Mouse (Mus musculus) mature B cell (primary cell): ENCODE results near the gene Fmnl2.

Experiments used
- in situ Hi-C: fragments of 300-500 bp; cut with MboI; formaldehyde crosslinking; loops from 2 replicates; pipeline ENCODE4 v1.14.3; 2019

Gene Fmnl2

DNA sequence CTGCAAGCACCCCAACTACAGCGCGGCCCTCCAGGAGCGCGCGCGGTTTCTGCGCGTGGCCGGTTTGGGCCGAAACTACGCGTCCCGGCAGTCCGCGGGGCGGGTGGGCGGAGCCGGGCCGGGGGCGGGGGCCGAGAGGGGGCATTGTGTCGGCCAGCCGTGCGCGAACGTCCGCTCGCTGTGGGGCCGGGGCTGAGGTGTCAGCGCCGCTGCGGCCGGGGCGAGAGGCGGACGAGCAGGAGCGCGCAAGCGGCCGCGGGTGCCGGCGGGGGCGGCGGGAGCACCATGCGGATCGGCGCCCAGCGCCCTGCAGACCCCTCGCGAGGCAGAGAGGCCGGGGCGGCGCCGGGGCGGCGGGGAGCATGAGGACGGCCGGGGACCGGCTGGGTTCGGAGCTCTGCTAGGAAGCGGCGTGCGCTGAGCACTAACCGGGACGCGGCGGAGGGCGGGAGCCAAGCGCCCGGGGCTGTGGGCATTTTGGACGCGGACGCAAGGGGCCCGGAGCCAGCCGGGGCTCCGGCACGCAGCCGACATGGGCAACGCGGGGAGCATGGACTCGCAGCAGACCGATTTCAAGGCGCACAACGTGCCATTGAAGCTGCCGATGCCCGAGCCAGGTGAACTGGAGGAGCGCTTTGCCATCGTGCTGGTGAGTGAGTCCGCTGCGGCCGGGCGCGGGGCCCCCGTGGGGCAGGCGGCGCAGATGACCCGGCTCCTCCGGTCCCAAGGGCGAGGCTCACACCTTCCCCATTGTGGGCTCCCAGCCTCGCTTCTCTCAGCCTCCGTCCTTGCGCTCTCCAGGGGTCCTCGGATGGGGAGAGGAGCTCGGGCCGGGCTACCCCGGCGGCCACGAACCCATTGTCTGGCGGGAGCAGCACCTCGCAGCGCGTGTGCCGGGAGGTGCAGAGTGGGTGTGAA is at the start of gene Fmnl2:
TSS of gene Fmnl2 (plus strand) at position 250 of the 918 bp plus-strand sequence.
- in situ Hi-C loops, result no loop called here

DNA sequence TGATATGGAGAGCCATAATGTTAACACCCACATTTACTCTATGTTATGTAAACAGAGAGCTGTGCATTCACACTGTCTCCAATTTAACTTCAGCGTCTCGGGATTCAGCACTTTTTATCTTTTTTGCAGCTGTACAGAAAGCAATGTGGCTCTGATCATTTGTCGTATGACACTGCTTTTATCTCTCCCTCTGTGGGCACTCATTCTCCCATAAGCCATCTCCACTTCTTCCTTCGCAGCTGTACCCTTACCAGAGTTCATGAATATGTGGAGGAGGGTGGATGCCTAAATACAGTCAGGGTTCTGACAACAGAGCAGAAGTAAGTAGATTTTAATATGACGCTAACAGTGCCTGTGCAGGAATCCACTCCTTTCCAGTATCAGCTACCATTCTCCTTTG is 47.7 kb upstream of the Fmnl2 start:
- in situ Hi-C loops, result no loop called here

DNA sequence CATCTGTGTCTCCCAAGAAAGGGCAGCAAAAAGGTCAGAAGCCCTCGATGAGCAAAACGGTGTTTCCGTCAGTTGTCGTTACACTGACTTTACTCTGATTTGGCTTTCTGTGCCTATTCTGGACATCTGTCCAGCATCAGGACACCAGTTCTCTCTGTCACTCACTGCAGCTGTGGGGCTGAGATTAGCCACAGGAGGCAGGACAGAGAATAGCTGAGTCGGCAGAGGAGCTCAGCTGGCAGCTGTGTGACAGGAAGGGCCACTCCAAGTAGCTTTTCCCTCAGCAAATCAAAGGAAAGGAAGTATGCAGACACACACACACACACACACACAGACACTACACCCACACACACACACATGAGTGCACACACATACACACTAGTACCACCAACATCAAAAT is 46.0 kb upstream of the Fmnl2 start:
- in situ Hi-C loops, result no loop called here

DNA sequence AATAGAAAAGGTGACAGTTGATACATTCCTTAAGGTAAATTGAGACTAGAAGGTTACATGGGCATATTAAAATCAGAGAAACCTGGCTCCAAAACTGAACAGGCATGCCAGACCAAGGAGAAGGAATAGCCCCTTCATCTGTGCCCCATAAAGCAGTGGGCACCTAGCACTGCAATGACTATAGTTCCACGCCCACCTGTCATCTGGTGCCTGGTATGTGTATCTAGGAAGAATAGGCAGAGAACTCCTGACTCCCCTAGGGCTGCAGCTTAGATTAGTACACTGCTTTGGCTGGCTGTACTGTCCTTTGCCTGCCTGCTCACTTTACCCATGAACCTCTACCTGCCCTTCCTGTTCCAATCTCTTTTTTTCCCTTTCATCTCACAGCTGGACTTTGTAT is 40.3 kb upstream of the Fmnl2 start:
- in situ Hi-C loops, result no loop called here

DNA sequence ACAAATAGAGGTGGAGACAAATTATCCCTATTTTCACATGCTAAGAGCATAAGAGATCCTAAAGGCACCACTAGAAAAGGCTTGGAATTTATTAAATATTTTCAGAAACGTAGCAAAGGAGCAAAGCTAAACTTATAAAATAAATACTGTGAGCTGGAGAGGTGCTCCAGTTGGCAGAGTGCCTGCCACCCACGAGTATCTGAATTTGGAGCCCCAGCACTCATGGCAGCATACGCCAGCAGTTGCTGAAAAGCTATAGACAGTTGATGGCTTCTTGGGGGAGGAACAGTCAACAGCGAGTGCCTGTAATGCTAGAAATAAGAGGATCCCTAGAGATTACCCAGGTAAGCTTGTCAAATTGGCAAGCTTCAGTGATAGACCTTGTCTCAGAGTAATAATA is 38.7 kb upstream of the Fmnl2 start:
- in situ Hi-C loops, result no loop called here

DNA sequence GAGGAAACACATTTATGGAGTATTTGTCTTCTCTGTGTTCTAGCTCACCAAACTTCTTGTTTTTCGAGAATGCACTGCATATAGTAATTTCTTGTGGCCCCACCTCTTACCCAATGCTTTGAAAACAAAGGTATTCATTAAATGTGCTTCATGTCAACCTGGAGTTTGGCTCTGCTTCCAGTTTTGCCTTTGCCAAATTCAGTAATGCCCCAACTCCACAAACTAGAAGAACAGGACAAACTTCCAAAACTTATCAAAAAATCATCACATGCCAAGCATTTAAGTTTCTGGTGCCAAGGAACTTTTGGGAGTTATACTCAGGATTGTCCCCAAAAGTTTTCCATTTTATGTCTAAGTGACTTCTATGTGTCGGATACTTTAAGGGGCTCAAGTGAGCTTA is 35.4 kb upstream of the Fmnl2 start:
- in situ Hi-C loops, result no loop called here

DNA sequence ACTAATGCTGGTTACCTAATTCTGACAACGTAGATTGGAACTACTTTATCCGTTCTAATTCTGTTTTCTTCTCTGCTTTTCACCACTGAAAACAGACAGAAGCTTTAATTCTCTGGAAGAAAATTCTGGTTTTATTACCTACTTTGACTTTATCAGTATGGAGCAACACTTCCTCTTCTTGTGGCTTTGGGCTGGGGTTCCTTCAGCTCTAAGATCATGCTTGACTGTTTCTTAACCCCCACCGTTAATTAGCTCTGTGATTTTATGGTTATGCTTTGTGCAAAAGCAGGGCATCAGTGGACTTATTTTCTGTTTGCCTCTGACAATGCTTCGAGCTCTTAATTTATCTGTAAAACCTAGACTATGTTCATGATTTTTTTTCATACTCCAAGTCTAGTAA is 29.6 kb upstream of the Fmnl2 start:
- in situ Hi-C loops, result no loop called here

DNA sequence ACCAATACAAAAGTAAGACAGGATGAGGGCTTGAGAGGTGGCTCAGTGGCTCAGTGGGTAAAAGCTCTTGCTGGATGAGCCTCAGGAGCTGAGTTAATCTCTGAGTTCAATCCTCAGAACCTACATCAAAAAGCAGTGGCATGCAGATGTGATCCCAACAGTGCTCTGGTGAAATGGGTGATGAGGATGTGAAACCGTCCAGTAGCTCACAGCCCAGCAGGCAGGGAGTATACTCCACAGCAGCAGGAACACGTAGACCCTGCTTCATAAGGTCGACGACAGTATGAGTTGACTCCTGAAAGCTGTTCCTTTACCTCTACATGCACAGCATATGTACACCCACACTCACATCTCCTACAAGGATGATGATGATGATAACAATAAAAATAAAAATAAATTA is 27.1 kb upstream of the Fmnl2 start:
- in situ Hi-C loops, result no loop called here

DNA sequence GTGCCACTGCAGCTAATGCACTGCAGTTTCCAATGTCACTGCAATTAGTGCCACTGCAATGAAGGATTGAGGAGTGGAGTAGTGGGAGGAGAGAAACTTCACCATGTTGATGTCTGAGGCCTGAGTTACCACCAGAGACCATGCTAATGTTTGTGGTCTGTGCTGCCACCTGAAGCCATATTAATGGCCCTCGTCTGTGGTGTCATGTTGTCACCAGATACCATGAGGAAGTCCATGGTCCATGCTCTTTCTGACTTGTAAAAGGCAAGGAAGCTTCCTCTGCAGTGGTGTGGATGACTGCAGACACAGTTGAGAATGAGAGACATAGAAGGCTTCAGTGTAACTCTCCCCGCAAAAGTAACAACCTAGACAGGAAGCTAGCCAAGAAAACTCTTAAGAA is 26.1 kb upstream of the Fmnl2 start:
- in situ Hi-C loops, result no loop called here

DNA sequence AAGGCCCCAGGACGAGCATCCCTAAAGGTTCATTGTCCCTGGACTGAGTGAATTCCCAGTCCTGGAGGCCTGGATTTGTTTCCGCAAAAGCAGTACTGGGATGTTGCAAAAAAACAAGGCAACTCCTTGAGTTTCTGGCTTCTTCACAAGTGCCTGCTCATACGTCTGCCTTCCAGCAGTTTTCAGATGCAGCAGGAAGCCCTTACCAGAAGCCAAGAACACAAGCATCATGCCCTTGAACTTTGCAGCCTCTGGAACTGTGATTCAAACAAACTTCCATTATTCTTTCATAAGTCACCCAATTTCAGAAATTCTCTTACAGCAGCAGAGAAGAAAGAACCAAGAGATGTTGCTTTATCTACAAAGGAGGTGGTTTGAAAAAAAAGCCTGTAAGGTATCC is 21.9 kb upstream of the Fmnl2 start:
- in situ Hi-C loops, result no loop called here

DNA sequence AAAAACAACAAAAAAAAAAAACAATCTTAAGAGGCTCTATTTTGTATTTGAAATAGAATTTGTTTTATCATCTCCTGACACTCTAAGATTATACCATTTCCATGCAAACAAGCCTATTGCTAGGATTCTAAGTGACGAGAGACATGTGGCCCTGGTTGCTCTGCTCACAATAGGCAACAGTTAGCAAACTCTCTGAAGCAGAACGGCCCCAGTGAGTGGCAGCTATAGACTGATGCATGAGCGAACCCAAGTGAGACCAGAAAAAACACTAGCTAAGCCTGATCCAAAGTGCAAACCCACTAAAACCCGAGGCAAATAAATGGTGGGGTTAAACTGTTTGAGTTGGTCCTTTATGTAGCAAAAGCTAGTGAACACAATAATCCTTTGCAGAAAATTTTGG is 18.6 kb upstream of the Fmnl2 start:
- in situ Hi-C loops, result no loop called here

DNA sequence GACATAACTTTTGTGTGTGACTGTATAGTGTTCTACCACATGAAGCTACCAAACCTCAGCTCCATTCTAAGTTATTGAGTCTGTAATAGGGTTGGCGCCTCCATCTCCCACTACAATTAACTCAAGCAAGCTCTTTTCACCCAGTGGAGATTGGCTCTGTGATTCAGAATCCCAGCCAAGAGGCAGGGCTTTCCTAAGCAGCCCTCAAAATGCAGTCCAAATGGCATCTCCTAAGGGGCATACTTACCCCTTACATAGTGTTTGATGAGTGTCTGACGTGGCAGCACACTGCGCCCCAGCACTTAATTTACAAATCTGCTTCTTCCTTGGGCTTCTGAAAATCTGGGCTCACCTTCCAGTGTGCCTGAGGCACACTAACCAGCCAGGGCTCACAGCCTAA is 17.8 kb upstream of the Fmnl2 start:
- in situ Hi-C loops, result no loop called here

DNA sequence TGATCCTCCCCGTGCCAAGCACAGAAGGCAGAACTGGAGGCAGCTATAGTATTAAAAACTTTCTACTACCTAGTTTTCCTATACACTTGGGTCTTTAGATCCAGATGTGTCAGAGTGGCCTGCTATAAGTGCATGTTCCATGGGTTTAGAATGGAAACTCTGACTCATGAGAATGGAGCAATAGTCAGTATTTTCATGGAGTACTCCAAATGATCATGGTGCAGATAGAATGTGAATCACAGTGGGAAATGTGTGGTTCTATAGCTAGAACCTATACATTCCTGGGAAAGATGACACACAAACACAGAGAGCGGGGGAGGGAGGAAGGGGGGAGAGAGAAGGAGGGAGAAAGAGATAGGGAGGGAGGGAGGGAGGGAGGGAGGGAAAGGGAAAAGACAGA is 13.8 kb upstream of the Fmnl2 start:
- in situ Hi-C loops, result no loop called here

DNA sequence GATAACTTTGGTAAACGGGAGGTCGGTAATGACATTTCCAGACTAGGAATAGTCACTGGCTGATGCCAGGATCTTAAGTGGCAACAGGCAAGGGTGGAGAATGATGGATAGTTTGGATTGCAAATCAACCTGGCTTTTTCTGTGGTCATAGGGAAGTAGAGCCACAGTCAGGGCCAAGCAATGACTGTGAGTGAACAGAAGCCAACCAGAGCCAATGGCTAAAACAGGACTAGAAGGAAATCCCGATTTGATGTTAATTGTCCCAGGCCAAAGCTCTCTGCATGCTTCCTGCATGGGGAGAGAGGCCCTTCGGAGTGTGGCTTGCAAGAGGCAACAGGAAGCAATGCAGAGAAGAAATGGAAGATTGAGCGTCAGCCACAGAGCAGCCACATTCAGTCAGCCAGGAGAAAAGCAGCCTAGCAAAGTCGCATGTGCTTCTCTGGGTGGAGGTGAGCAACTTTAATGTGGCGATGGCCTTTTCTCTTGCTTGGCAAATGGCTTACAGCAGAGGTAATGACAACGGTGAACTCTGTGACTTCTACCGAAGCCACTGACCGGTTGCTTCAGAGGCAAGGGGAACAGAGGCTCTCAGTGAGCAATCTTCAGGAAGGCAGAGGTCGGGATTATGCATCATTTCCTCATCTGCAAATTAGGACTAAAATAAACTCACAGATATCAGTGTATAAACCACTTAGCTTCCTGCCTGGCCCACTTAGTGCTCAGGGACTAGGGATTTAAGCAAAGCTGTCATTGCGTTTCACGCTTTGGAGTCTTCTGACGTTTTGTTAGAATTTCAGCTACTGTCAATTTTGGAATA is 12.5 kb upstream of the Fmnl2 start:
- in situ Hi-C loops, result no loop called here

DNA sequence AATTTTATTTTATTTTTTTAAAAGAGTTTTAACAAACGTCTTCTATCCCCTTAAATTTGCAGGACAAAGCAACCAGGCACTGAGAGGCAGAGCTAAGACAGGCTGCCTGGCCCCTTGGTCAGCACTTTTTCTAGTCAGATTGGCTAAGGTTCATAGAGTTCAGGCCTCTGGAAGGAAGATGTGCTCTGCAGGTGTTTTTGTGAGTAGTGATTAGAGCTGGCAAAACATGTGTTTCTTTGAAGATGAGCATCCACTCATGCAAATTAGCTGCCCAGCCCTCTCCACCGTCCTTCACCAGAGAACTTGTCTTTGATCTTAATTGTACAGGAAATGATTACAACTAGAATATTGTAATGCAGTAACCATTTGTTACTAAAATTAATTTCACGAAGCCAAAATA is 11.2 kb upstream of the Fmnl2 start:
- in situ Hi-C loops, result no loop called here

DNA sequence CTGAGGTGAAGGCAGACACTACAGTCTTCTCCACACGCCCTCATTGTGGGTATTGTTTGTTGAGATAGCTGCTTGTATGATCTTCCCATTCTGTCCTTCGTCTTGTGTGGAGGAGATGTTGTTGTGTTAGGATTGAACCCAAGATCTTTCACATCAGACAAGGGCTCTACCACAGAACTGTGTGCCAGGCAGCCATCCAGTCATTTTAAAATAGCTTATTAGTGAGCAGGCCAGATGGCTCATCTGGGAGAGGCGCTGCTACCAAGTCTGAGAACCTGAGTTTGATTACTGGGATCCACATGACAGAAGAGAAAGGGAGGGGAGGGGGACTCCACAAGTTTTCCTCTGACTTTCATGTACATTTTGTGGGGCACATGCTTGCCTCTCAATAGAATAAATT is 8.6 kb upstream of the Fmnl2 start:
- in situ Hi-C loops, result no loop called here

DNA sequence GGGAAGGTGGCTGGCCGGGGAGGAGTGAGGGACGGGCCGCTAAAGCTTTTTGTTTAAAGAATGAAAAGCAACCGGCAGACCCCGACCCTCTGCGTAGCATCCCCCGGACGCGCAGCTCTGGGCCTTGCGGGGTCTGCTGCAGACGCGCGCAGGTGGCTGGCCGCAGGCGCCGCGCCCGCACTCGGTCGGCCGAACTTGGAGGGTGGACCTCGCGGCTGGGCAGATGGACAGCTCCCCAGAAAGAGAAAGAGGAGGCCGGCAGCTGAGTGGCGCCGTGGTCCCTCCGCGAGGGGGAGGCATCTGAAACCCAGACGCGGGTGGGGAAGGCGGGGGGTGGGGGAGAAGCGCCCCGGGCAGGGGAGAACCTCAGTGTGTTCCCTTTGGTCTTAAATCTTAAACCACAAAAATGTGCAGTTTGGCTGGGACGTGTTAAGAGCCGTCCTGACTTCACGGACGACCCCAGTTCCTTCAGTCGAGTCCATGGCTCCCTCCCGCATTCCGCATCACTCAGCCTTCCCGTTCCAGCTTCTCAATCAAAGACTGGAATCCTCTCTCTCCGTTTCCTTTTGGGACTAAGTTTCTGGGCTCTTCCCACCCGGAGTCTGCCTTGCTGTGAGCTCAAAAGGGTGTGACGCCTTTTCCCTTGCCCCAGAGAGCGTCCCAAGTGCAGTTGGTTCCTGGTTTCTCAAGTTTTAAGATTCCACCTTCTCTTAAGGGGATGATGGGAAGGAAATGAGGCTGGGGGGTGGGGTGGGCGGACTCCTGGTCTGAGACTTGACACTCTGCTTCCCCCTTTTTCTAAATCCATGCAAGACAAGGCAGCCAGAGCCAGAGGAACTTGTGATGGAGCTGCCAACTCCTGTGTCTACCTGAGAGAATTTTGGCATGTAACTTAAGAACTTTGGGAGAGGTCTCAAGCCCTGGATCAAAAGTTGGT is 1.1 kb downstream of the Fmnl2 start:
- in situ Hi-C loops, result no loop called here

DNA sequence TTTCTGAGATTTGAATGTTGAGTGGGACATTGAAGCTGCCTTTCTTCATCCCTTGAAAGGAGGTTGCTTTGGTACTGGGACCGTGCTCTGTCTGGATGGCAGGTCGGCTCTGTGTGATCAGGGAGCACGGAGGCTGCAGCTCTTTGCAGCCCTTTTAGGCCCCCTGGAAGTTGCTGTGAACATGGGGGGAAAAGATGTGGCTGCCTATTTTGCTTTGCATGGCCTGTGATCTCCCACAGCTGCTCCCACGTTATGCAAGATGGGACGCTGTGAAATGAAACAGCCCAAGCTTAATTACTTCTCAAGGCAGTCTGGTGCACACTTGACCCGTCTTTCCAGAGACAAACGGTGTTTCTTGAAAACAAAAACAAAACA is 1.8 kb downstream of the Fmnl2 start:
- in situ Hi-C loops, result no loop called here

DNA sequence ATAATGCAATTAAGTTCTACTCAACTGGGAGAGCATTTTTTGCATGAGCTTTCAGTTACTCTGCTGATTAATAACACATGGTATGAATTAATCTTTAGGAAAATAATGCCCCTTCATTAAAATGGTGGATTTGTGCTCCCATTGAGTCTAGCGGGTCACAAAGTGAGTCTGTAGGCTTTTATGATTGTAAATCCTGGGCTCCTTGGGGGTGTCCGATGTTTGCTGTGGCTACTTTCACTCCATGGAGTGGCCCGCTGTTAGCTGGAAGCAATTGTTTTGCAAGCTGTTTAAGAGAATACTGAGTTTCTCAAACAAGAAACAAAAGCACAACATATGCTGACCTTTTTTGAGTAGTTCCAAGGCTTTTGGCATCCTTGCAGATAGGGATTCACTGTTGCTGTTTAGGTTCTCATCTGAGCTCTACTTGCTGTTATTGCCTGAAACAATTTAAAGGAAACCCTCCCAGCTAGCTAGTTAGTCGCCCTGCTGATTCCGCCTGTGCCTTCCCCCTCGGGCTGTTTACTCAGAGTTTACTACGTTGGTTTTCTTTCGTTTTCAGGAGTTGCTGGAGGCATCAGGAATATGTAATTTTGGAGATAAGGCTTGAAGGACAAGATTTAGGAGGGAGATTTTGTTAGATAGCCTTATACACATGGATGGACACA is 2.6 kb downstream of the Fmnl2 start:
- in situ Hi-C loops, result no loop called here

DNA sequence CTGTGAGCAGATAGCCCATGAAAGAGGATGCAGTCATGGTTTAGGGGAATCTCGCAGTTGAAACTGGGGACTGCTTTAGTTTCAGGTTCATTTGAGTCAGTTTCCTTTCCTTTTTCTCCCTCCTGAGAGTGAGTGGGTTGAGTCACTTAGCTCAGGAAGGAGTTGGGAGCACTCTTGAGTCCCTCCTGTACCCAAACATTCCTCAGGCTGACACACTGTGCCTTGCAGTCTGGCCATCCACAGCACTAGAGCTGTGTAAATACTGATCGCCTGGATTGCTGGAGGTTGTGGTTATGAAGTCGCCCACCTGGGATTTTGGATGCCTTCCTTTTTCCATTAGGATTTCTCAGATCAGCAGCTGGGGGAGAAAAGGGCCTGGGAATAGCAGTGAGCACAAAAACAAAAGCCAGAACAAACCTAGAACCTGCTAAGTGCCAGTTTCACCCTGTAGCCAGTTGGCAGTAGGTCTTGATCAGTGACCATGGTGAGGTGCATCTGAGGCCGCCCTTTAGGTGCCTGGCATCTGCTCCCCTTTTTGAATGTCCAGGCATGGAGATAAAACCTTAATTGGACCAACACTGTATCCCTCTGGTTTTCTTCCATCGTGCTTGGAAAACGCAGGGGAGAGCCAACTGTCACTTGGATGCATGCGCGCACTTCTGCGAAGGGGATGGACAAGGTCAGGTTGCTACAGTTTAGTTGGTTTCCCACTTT is 4.5 kb downstream of the Fmnl2 start:
- in situ Hi-C loops, result no loop called here

DNA sequence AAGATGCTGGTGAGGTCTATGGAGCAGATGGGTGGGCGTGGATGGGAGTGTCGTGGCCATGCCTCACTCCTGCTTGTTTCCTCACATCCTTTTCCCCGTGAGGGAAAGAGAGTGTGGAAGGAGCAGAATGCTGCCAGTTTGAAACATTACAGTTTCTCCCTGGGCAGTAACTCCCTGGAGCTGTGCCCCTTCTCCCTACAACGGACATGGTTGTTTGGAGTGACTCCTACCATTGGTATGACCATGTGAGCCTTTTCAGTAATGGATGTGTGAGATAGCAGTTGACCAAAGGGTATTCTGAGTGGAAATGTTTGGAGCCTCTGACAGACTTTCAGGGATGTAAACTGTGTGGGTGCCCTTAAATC is 5.1 kb downstream of the Fmnl2 start:
- in situ Hi-C loops, result no loop called here
